Mouse (Mus musculus) midbrain, embryonic 10.5 days (tissue): ENCODE data around the gene Smim24. TPM values are rescaled to one million over a fixed set of nuclear protein-coding genes. Genes with fewer than 3 reads are reported as not detected.

Experiments
- DNase-seq: peaks from one replicate; pipeline ENCODE4 v3.0.0-alpha.2; 2017; ENCODE audit warnings: low spot score
- H3K27ac ChIP-seq: fragments of 300-500 bp; sonication (generic); replicated peaks from 2 replicates; pipeline ENCODE4 v1.5.1; 2016; ENCODE audit warnings: mild to moderate bottlenecking
- H3K27me3 ChIP-seq: fragments of 300-500 bp; sonication (generic); 2 replicates; pipeline ENCODE4 v1.6.1; 2016; ENCODE audit warnings: low read depth, mild to moderate bottlenecking; ENCODE audit not compliant: poor library complexity, severe bottlenecking
- H3K36me3 ChIP-seq: fragments of 300-500 bp; sonication (generic); 2 replicates; pipeline ENCODE4 v1.6.1; 2016; ENCODE audit warnings: mild to moderate bottlenecking, moderate library complexity
- H3K4me1 ChIP-seq: fragments of 300-500 bp; sonication (generic); 2 replicates; pipeline ENCODE4 v1.6.1; 2016
- H3K4me3 ChIP-seq: fragments of 300-500 bp; sonication (generic); 2 replicates; pipeline ENCODE4 v1.5.1; 2016; ENCODE audit warnings: mild to moderate bottlenecking, moderate library complexity
- H3K9me3 ChIP-seq: fragments of 300-500 bp; sonication (generic); replicated peaks from 2 replicates; pipeline ENCODE4 v1.6.1; 2016; ENCODE audit warnings: mild to moderate bottlenecking
- WGBS: fragments of 180-500 bp; shearing (Covaris S2); methylation state at CpG from one replicate; pipeline ENCODE4 v1.1.7; 2016; 5-methylcytosine and 5-hydroxymethylcytosine counted together
- polyA plus RNA-seq: library from polyadenylated mRNA; unstranded; fragments of >200 nt; fragmentation: Nextera tagmentation; extraction: Ambion mirVana; gene quantifications from 2 replicates; pipeline ENCODE4 v1.2.1, GENCODE M21; 2016

The Smim24 gene
- polyA plus RNA-seq, 1 experiment from 2014 or later, result 1.7 TPM

DNA sequence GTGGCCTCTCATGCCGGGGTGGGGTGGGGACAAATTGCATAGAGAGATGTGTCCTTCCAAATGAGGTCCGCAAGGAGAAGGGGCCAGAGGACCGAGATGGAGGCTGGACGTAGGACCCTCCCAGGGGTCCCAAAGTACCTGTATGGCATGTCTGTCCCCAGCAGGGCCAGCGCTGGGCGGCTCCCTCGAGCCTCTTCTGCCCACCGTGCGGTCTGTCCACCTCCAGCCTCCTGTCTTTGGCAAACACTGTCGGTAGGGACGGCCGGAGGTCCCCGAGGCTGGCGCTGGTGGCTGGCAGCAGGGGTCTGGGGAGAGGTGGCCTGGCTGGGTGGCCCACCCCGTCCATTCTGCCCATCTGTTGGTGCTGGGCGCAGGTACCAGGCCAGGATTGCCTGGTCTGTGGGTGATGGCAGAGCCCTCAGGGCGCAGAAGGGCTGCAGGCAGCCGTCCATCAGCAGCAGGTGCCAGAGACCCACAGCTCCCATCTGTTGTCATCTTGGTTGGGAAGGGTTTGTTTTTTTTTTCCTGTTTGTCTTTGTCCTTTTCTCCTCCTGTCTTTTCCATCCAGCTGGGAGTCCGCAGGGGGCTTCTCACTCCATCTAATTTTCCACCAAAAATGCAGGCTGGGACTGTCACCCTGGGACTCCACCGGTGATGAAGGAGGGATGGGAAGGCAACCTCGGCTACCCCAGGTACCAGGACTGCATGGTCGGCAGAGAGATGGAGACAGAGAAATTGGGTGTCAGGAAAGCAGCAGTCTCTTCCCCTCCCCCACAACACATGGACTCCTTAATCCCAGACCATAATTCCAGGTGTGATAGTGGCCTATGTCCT, 7.7 kb downstream of the Smim24 start:
- 39% methylated on average over 22 of the region's 22 CpGs for WGBS
- Histone ChIP-seq H3K27ac (peak overlapping the region; percentile 90), H3K36me3 (peaks cover 13% of the 10 kb centered on the region; the same call in 1 of the 2 replicates), H3K27me3 (peaks cover 87% of the 10 kb centered on the region), H3K4me1 (peaks cover 74% of the 10 kb centered on the region), H3K4me3 (peak overlapping the region; percentile 41; the same call in 1 of the 2 replicates), H3K9me3 (no peaks in the 10 kb centered on the region)
- no peak for DNase-seq

- 36% methylated on average over 10 of the region's 10 CpGs for WGBS
- Histone ChIP-seq H3K4me1 (peaks cover 74% of the 10 kb centered on the region), H3K27me3 (peaks cover 93% of the 10 kb centered on the region)
These were observed 8.3 kb downstream of the Smim24 start for GRCm38 (mm10) chr10:81401205-81401520.

GRCm38 (mm10) chr10:81401521-81402226, 8.8 kb downstream of the Smim24 start:
- peaks cover 13% of the 10 kb centered on the region; the same call in 1 of the 2 replicates for H3K36me3 ChIP-seq
- peak; percentile 77 for DNase-seq
- H3K9me3 ChIP-seq, result no peaks in the 10 kb centered on the region
- 11% methylated on average over 17 of the region's 18 CpGs for WGBS
- peaks cover 74% of the 10 kb centered on the region for H3K4me1 ChIP-seq
- peaks cover 93% of the 10 kb centered on the region for H3K27me3 ChIP-seq
- H3K4me3 ChIP-seq, result peak overlapping the region; percentile 41
- H3K27ac ChIP-seq, result peak overlapping the region; percentile 90

More at GRCm38 (mm10) chr10:81401205-81401520, 8.3 kb downstream of the Smim24 start:
- Histone ChIP-seq H3K36me3 (peaks cover 13% of the 10 kb centered on the region; the same call in 1 of the 2 replicates), H3K9me3 (no peaks in the 10 kb centered on the region), H3K4me3 (peak overlapping the region; percentile 41; the same call in 1 of the 2 replicates), H3K27ac (peak overlapping the region; percentile 90)
- no peak for DNase-seq

DNA sequence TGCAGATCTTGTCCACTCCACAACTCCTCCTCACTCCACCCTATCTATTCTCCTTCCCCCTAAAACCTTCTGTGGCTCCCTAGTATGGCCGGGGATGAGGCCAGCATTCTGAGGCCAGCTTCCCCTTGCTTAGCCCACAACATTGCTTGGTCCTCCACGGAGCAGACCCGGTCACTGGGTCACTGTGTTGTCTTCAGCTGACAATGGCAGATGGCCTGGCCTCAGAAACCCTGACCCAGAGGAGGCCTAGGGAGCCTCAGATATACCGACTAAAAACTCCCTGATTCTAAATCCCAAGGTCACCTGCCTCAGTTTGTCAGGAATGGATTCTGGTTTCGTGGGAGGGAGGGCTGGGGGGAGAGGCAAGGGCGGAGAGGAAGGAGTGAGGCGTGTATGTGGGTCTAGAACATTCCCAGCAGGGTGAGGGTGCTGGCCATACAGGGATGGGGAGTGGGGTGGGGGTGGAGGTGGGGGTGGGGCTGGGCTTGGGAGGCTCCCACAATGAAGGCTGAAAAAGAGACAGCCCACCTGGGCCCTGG, 9.4 kb downstream of the Smim24 start:
- Histone ChIP-seq H3K27me3 (peaks cover 94% of the 10 kb centered on the region), H3K4me3 (peak overlapping the region; percentile 41), H3K27ac (peak overlapping the region; percentile 90), H3K36me3 (peaks cover 13% of the 10 kb centered on the region; the same call in 1 of the 2 replicates), H3K4me1 (peaks cover 75% of the 10 kb centered on the region), H3K9me3 (no peaks in the 10 kb centered on the region)
- no peak for DNase-seq
- 26% methylated on average over 7 of the region's 7 CpGs for WGBS

- peaks cover 13% of the 10 kb centered on the region; the same call in 1 of the 2 replicates for H3K36me3 ChIP-seq
- H3K9me3 ChIP-seq, result no peaks in the 10 kb centered on the region
- H3K27ac ChIP-seq, result peak overlapping the region; percentile 90
- peaks cover 95% of the 10 kb centered on the region for H3K27me3 ChIP-seq
- peak overlapping the region; percentile 41; the same call in 1 of the 2 replicates for H3K4me3 ChIP-seq
- no peak for DNase-seq
- WGBS, result 59% methylated on average over 10 of the region's 10 CpGs
- H3K4me1 ChIP-seq, result peaks cover 80% of the 10 kb centered on the region
These were observed 10.7 kb downstream of the Smim24 start for GRCm38 (mm10) chr10:81403511-81403910.

DNA sequence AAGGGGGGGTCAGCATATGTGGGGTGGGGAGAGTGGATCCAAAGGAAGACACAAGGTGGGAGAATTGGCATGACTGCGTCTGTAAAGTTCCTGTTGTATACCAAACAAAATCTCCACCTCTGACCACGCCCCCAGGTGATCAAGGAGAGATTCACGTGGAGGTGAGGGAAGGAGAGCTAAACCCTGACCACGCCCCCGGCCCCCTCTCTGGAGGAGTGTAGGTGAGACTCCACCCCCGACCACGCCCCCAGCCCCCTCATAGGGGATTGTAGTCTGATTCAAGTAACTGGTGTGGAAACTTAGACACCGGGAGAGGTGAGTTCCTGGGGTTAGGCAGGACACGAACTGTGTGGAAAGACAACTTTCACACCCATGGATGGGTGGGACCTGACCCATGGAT, 11.2 kb downstream of the Smim24 start:
- peaks cover 100% of the 10 kb centered on the region for H3K27me3 ChIP-seq
- no peak overlapping the region for H3K27ac ChIP-seq

DNA sequence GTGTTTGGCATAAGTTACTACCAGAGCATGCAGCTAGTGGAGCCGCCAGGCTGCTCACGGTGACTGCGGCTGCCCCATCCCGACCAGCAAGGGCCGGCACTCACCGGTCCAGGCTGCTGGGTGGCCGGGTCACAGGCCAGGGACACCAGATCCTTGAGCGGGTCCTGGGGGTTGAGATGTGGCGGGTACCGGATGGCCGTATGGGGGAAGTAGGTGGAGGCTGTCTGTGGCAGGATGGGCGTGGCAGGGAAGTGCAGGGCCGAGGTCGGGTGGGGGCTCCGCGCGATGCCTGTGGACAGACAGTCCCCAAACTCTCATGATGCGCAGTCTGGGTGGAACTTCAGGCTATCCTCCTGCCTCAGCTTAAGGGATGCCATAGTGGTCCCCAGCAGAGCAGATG, 11.9 kb downstream of the Smim24 start:
- H3K4me3 ChIP-seq, result no peak overlapping the region
- H3K4me1 ChIP-seq, result peaks cover 86% of the 10 kb centered on the region
- 56% methylated on average over 18 of the region's 18 CpGs for WGBS
- H3K27ac ChIP-seq, result peak overlapping the region; percentile 42; the same call in 1 of the 2 replicates
- no peaks in the 10 kb centered on the region for H3K9me3 ChIP-seq
- DNase-seq, result no peak
- peaks cover 98% of the 10 kb centered on the region for H3K27me3 ChIP-seq
- H3K36me3 ChIP-seq, result peaks cover 13% of the 10 kb centered on the region; the same call in 1 of the 2 replicates

More for the DNA sequence above, 11.2 kb downstream of the Smim24 start:
- no peak for DNase-seq
- Histone ChIP-seq H3K36me3 (peaks cover 13% of the 10 kb centered on the region; the same call in 1 of the 2 replicates), H3K4me1 (peaks cover 85% of the 10 kb centered on the region), H3K9me3 (no peaks in the 10 kb centered on the region), H3K4me3 (no peak overlapping the region)
- 12% methylated on average over 9 of the region's 9 CpGs for WGBS

DNA sequence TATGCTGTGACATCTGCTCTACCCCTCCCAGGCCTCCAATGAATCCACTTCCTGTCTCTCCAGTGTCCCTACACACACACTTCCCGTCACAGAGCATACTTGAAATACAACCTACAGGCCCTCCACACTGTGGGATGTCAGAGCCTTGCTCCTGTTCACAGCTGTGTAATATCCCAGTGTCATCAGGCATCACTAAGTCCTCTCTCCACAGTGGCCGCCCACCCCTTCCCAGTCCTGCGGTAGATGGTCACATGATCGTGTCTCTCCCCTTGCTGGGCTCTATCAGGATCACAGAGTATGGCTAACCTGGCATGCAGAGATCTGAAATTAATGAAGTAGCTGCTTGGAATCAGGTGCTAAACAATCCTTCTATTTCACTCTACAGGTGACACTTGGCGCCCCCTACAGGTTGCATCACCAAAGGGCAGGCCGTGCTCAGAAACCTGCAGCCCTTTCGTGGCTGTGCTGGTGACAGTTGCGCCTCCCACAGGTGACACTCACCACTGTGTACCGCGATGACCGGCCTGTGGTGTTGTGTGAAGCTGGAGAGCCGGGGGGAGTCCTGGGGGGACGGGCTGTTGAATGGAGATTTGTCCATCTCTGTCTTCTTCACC, 12.8 kb downstream of the Smim24 start:
- peaks cover 86% of the 10 kb centered on the region for H3K4me1 ChIP-seq
- no peak overlapping the region for H3K4me3 ChIP-seq
- peaks cover 88% of the 10 kb centered on the region for H3K27me3 ChIP-seq
- 40% methylated on average over 13 of the region's 13 CpGs for WGBS
- H3K36me3 ChIP-seq, result peaks cover 5% of the 10 kb centered on the region; the same call in 1 of the 2 replicates
- H3K27ac ChIP-seq, result no peak overlapping the region
- H3K9me3 ChIP-seq, result no peaks in the 10 kb centered on the region
- no peak for DNase-seq

GRCm38 (mm10) chr10:81406504-81407440, 13.9 kb downstream of the Smim24 start:
- peaks cover 86% of the 10 kb centered on the region for H3K4me1 ChIP-seq
- peaks cover 5% of the 10 kb centered on the region; the same call in 1 of the 2 replicates for H3K36me3 ChIP-seq
- peak overlapping the region; percentile 16 for H3K4me3 ChIP-seq
- 23% methylated on average over 24 of the region's 24 CpGs for WGBS
- H3K27me3 ChIP-seq, result peaks cover 77% of the 10 kb centered on the region
- H3K9me3 ChIP-seq, result no peaks in the 10 kb centered on the region
- 0 out of 2 replicates have a peak overlapping the region, but pooled peaks have one; percentile 2 for H3K27ac ChIP-seq
- DNase-seq, result no peak

DNA sequence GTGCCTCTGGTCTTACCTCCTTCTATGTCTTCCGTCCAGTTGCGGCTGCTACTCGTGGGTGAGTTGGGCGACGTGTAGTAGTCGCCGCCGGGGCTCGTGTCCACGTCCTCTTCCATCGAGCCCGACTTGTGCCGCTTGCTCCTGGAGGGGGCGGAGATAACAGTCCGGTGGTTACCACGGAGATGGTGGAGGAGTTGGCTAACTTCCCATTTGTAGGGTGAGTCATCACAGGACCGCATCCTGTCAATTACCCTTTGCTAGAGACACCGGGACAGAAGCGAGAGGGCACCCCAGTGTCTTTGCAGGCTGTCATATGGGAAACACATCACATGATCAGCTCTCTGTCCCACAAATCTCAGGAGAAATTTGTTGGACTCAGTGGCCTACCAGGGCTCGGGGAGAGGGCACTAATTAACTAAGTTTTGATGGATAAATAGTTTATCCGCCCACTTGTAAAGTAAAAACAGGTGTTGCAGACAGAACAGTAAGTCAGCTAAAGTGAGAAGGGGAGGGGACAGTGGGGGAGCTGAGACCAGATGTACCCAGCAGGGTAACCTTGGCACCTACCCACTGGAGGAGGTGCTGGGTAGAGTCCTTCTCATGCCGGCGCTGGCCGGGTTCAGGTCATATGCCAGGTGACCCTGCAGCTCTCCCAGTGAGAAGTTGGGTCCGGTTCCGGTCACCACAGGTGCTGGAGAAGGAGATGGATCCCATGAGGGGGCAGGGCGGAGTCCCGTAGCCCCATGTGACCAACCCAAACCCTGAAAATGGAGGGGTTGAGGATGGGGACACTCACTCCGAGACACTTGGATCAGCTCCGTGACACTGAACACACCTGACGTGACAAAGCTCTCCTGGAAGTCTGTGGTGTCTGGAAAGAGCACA, 14.9 kb downstream of the Smim24 start:
- Histone ChIP-seq H3K4me3 (peak overlapping the region; percentile 16), H3K27ac (no peak overlapping the region), H3K36me3 (peaks cover 5% of the 10 kb centered on the region; the same call in 1 of the 2 replicates), H3K27me3 (peaks cover 67% of the 10 kb centered on the region), H3K9me3 (no peaks in the 10 kb centered on the region), H3K4me1 (peaks cover 86% of the 10 kb centered on the region)
- 24% methylated on average over 31 of the region's 31 CpGs for WGBS
- DNase-seq, result no peak

DNA sequence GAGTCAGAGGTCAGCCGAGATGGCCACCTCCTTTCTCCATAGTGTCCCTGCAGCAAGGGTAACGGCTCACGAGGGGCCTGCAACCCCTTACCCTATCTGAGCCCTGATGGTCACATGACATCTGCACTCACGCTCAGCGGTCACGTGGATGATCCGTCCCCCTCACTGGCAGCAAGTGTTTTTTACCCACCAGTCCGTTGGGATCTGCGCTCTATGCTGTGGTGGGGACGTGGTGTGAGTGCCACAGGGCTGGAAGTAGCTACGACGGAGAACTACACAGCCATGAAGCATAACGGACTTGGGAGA, 15.5 kb downstream of the Smim24 start:
- DNase-seq, result no peak
- WGBS, result 42% methylated on average over 13 of the region's 13 CpGs
- Histone ChIP-seq H3K4me1 (peaks cover 86% of the 10 kb centered on the region), H3K27ac (no peak overlapping the region), H3K4me3 (no peak overlapping the region), H3K27me3 (peaks cover 61% of the 10 kb centered on the region), H3K36me3 (peaks cover 5% of the 10 kb centered on the region; the same call in 1 of the 2 replicates), H3K9me3 (no peaks in the 10 kb centered on the region)
